Mouse (Mus musculus): ENCODE results near the gene Copz2. TPM values are rescaled to one million over a fixed set of nuclear protein-coding genes. Genes with fewer than 3 reads are reported as not detected.

Gene Copz2
- total RNA-seq, 4 experiments from 2014 or later: 22.9 to 30.1 (median 24.3) TPM

DNA sequence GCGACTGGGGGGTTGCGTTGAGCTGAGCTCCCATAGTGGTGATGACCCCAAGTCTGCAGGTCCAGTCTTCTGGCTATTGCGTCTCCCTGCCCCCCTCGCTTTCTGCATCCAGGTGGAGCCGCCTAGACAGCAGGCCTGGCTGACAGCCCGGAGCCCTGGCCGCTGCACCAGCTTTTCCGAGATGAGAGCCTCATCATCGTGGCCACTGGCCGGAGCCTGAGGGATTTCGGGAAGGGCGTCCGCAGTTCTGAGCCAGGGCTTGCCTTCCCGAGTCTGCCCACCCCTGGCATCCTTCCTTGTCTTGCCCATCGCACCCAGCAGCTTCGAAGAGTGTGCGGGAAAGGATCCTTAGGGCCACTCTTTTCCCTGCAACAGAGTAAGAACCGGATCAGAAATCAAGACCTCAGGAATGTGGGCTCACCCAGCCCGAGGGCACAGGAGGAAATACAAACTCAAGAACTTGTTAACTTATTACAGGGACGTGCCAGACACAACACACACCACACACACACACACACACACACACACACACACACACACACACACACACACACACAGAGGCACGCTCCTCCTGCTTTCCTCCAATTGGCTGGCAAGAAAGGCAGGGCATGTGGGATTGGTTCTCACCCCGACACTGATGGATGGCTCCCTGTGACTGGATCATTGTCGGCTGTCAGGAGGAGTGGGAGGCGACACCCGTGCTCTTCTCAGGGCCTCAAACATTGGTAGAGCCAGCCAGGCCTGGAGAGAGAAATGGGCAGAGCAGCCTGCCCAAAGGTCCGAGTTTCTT, 13.7 kb downstream of the Copz2 start:
- peak; percentile 28 to 51 for DNase-seq (ENCODE audit: low spot score in 2 of 2)

DNA sequence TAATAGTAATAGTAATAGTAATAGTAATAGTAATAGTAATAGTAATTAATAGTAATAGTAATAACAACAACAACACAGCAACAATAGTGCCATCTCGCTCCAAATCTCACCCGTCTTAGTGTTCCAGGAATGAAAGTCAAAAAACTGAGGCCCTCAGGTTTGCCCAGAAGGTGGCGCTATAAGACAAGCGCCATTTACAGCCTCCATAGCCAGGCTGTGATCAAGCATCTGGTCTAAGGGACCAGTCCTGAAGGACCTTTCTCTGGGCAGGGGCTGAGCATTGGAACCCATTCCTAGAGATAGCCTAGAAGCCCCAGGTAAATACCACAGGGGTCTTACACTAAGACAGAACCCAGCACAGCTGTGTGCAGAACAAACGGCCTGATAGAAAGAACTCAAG, 17.5 kb downstream of the Copz2 start:
- DNase-seq (ENCODE audit: low spot score in 2 of 2): peak; percentile 57 to 58

DNA sequence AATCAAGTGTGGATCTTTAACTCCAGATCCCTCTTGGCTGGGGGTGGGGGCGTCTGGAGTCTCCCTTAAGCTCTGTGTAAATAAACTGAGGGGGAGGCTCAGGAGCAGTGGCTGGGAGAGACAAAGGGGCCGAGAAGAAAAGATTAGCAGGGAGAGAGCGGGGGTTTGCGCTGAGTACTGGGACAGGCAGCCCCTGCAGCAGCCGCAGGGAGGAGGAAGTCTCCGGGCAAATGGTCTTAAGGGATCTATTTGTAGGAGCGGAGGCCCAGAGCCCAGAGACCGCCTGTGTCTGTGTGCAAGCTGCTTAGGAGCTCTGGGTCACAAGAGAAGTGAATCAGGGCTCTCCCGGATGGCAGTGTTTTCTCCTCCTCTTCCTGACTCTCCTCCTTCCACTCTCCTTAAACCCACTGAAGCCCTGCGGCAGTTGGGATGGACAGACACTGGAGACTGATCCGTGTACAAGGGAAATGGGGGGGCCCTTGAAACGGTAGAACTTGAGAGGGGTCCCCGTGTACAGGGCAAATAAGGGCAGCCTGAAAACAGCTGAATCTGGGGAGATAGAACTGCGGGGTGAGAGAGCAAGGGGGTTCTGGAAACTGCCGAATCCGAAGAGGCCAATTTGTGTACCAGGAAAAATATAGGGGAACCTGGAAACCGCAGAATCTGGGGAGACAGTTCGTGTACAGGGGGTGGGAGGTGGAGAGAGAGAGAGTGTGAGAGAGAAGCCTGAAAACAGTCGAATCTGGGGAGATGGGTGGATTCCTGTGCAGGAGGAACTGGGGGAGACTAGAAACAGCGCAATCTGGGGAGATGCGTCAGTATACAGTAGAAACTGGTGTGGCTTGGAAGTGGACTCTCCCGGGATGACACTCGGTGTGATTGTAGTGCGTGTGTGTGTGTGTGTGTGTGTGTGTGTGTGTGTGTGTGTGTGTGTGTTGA, 23.0 kb downstream of the Copz2 start:
- DNase-seq (ENCODE audit: low spot score in 2 of 2): no peak

DNA sequence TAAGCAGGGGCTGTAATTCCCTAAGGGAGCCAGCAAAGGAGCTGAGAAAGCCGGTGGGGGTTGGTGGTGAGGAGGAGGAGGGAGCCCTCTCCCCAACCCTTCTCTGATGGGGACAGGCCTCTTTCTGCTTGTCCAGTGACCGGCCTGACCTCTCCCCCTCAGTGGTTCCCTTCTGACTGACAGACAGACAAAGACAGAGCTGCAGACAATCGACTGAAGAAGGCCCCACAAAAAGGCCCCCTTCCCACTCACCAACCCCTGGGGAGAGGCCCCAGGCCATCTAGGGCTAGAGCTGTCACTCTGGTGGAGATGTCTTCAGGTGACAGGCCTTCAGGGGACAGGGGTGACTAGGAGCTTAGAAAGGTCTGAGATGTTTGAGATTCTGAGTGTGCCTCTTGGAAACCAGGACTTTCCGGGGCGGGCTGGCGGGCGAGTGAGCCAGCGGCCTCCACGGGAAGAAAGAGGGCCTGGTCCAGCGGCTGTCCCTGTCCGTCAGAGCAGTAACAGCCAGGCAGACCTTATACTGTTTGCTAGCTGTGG, 24.0 kb downstream of the Copz2 start:
- DNase-seq (ENCODE audit: low spot score in 2 of 2): peak; percentile 26 to 53

DNA sequence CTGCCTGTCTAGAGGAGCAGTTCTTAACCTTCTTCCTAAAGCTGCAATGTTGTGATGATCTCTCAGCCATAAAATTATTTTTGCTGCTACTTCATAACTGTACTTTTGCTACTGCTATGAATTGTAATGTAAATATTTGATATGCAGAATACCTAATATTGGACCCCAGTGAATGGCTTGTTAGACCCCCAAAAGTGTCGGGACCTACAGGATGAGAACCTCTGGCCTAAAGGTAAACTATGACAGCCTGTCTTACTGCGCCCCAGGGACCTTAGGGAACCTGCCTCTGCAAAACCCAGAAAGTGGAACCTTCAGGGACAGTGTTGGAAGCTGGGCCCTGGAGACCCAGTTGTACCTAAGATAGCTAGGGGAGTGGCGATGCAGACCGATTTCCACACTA, 25.6 kb downstream of the Copz2 start:
- no peak for DNase-seq (ENCODE audit: low spot score in 2 of 2)

DNA sequence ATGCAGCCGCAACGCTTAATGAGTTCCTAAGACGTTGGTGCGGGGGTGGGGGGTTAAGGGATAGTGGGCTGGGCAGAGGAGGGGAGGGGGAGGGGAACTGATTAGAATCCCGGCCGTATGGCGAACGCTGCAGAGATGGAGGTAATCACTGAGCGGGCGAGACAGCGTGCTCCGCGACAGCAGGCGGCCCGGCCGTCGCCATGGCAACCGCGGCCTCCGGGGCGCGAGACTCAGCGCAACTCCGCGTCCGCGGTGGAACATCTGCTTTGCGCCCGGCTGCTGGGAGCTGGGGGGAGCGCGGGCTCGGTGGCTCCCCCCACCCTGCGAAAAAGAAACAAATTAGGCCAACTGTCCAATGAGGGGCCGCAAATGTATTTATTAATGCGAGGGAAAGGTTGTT, 26.1 kb downstream of the Copz2 start:
- DNase-seq (ENCODE audit: low spot score in 2 of 2): peak in 1 of 2 experiments; percentile 37

DNA sequence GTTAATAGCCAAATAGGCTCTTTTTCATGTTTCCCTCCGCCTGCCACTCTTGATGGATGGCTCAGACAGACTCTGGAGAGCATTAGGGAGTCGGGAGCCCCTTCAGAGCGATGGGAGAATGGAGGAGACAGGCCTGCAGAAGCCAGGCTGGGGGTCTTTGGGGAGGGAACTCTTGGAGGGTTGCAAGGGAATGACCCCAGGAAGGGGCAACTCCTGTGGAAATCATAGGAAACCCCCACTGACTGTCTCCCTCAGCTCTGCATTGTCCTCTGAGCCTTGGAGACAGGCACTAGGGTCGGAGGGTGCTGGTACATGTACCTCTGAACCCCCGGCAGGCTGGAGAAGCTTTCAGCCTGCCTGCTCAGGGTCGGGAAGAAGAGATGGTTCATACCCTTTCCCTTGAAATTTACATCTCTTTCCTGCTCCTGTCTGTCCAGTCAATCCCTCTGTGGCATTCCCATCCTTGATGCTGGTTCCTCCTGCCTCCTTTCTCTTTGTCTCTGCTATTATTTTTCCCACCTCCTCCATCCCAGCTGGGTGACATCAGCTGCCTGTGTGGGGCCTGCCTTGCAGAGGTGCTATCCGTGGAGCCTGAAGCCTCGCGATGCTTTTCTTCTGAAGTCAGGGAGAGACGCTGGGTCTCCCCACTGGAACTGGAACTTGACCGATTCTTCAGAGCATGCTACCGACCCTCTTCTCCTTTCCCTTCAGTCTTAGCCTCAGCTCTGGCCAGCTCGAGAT, 26.8 kb downstream of the Copz2 start:
- DNase-seq (ENCODE audit: low spot score in 2 of 2): no peak

DNA sequence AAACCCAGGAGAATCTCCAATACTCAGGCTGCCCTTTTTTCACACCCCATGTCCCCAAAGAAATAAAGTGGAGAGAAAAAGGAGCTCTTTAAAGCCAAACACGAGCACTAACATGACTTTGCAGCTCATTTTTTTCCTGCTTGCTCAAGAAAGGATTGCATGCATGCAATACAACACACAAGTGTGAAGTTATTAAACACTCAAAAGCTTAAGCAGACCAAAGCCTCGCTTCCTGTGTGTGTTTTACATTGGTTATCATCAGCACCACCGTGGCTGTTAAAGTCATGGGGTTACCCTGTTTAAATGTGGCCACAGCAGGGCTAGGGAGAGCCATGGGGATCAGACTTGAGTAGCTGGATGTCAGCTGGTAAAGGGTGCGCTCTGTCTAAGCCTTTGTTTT, 27.4 kb downstream of the Copz2 start:
- no peak for DNase-seq (ENCODE audit: low spot score in 2 of 2)

DNA sequence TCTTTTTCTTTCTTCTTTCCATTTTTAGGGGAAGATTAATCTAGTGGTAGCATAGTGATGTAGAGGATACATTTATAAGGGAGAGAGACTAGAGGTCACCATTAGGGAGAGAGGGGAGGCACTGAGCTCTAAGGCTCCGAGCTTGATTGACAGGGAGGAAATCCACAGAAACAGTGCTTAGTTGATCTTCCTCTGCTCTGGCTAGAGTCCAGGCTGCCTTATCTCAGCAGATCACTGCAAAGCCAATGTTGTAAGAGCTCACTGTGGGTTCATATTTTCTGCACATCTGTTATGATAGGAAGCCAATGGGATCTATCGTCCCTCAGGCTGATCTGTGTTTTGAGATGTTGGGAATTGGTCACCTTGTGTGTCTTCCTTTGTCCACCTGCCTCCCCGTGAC, 29.0 kb downstream of the Copz2 start:
- no peak for DNase-seq (ENCODE audit: low spot score in 2 of 2)

DNA sequence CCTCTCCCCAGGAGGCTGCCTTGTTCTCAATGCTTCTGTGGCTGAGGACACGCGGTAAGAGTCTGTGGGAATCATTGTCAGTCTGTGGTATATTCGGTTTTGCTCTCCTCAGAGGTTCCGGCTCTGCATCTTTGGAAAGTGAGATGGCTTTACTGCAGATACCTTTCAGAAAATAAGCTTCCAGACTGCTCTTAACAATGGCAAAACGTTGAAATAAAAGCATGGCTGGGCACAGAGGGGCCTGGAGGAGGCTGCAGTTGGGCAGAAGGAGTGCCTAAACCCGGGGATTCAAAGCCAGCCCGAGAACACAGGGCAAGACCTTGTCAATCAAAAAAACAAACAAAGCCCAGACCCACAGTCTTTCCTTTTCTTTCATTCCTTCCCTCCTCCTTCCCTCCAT, 29.7 kb downstream of the Copz2 start:
- DNase-seq (ENCODE audit: low spot score in 2 of 2): no peak

DNA sequence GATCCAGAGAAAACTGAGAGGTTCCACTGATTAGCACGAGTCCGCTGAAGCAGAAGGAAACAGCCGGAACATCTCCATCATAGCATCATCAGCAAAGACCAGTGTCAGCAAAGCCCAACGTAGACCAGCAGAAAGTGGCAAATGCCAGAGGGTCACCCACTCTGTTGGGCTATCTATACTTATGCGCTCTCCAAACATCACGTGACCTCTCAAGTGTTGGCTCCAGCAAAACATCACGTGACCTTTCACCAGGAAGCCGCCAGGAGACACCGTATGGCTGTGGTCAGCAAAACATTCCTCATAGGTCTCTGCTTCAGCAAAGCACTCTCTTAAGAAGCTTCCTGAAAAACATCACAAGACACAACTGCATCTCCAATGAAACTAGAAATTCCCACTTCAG, 30.6 kb downstream of the Copz2 start:
- DNase-seq (ENCODE audit: low spot score in 2 of 2): no peak

DNA sequence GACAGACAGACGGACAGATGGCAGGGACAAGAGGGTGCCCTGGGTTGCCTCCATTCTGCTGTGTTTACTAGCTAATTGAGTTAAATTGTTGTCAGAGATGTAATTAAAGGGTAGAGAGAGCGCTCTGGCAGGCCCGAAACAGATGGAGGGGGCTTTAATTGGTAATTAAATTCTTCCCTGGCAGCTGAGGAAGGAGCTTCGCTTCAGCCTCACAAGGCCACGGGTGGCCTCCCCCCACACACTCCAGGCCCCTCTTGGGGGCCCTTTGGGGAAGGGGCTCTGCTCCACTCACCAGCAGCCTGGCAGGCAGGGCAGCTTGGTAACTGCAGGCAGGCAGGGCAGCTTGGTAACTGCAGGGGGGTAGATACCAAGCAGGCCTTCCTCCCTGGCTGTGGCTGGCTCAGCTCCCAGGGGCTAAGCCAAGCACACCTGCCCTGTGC, 36.3 kb downstream of the Copz2 start:
- DNase-seq (ENCODE audit: low spot score in 2 of 2): no peak

DNA sequence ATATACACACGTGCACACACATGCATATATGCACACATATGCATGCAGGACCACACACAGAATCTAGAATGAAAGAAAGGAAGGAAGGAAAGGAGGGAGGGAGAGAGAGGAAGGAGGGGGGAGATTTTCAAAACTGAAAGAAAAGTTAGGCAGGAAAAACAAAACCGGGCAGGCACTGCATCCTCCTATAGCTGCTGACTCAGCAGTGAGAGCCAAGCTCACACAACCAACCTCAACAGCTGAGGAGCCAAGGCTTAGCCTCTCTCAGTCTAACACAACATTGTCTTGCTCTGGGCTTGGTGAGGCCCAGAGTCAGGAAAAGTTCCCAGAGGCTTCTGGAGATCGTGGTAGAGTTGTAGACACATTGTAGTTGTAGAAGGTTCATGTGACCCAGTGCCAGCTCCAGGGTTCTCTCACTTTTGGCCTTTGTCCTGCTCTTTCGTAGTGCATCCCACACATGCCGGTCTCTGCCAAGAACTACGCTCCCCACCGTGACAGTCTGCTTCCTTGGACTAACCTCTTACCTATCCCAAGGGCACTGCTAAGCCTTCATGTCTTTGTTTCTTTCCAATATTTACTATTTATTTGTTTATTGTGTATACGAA, 37.4 kb downstream of the Copz2 start:
- no peak for DNase-seq (ENCODE audit: low spot score in 2 of 2)

DNA sequence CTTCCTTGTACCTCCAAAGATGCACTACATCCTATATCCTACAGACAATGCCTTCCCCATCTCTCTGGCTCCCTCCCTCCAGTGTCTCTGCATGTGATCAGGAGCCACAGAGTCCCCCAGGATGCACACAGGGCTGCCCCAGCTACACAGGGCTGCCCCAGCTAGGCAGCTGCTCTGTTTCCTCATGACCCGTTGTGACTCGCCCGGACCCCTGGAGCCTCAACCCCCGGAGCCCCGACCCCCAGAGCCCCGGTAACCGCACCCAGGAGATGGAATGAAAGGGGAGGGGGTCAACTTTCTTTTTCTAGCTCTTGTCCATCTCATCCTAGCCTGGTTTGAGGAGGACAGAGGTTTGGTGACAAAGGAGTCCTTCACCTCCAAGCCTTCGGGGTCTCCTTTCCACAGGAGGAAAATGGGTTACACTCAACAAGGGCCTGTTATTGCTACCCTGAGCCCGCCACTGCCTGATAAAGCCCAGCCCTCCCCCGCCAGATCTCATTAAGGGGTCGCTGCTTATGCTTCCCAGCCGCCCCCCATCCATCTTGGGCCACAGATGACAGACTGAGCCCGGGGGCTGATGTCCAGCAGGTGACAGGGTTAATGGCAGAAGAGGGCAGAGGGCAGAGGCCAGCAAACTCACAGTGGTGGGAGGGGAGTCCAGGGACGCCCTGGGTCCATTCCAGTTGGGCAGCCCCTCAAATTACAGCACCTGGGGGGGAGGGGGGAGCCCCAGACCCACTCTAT, 42.3 kb downstream of the Copz2 start:
- DNase-seq (ENCODE audit: low spot score in 2 of 2): no peak

DNA sequence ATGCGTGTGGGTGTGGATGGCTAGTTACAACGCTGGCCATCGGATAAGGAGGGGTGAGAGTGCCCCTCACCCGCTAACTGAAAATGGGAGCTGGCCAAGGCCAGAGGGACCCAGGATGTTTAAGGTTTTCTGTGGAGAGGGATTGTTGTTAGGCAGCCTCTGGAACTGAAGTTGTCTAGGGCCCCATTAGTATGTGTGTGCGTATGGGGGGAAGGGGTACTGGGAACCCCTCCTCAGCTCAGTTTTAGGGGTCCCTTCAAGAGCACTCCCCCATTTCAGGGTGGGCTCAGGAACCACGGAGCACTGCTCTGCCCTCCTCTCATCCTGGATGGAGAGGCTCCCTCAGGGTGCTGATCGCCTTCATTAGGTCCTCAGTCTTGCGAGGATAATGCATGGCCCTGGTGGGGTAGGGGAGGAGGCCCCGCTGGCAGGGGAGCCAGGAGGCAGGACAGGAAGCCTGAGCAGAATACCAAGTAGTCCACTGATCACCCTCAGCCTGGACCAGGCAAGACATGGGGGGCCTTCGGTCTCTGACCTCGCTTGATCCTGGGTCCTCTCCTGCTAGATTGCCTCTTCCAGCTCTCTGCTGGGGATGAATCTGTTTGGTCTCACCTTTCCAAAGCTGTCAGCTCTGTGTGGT, 43.7 kb downstream of the Copz2 start:
- no peak for DNase-seq (ENCODE audit: low spot score in 2 of 2)

DNA sequence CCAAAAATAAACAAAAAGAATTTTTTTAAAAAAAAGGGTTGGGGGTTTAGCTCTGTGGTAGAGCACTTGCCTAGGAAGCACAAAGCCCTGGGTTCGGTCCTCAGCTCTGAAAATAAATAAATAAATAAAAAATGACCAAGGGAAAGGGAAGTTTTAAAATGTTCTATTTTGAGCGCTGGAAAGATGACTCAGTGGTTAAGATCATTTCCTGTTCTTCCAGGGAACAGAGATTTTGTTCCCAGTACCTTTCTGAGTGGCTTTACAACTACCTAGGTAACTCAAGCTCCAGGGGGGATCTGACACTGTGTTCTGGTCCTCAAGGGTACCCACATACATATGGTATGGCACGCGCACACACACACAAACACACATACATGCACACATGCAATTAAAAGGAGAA, 46.2 kb downstream of the Copz2 start:
- DNase-seq (ENCODE audit: low spot score in 2 of 2): no peak

DNA sequence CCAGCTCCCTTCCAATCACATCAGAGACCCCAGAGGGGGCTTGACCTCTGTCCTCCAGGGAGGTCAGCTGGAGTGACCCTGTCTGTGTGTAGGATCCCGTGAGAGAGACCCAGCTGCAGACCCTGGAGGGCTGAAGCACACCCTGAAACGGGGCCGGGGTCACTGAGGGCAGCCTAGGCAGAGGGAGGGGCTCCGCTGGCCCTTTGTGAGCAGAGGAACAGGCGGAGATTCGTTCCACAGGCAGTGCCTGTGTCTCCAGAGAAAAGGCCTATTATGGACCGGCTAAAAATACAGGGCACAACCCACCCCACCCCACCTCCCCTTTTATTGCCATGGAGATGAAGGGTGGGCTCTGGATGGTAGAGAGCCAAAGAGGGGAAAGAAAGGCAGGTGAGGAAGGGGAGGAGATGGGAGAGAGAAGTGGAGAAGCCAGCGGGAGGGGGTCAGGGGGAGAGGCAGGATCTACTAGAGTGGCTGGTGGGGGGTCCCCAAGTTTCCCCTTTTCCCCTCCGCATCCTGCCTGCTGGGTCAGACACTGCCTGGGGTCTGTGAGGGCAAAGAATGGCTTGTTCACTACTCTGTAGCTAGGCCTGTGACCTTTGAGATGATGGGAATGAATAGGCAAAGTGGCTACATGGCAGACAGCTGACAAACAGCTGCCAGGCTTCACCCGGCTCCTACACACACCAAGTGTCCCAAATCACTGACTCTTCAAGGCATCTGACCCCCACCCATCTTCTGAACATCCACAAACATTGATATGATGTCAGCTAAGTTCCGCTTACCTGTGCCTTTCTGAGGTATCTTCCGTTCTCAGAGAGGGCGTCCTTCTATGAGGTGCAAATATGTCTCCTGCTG, 50.0 kb downstream of the Copz2 start:
- DNase-seq (ENCODE audit: low spot score in 2 of 2): no peak

DNA sequence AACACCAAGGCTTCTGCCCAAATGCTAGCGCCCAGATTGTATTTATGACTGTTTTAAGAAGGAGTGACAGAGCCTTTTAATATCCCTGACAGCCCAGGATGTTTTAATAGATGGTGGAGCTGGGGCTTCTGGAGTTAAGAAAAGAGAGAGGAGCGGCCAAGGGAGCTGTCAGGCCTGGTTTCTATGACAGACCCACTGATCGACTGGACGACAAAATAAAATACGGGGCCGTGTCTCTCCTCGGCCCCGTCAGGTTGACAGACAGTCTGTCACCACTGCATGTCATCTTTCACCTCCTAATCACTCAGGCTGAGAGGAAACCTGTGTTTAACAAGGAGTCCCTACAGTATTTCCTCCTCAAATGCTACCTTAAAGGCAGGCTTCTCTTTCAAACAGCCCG, 51.7 kb downstream of the Copz2 start:
- DNase-seq (ENCODE audit: low spot score in 2 of 2): no peak

All from gastrocnemius, adult 8-10 months (tissue).